Mouse (Mus musculus) ES-E14 (cell line): ENCODE measurements around the gene Osgin1. TPM values are rescaled to one million over a fixed set of nuclear protein-coding genes. Genes with fewer than 3 reads are reported as not detected.

Source experiments
- DNase-seq: peaks from one replicate; pipeline ENCODE4 v3.0.0-alpha.2; 2013; ENCODE audit warnings: low read depth, low spot score
- H3K27ac ChIP-seq: 2 replicates; pipeline ENCODE4 v1.5.1; 2012; ENCODE audit warnings: low read depth, mild to moderate bottlenecking, low read length, moderate library complexity, mixed read lengths; ENCODE audit not compliant: poor library complexity, insufficient read depth, severe bottlenecking
- H3K36me3 ChIP-seq: 2 replicates; pipeline ENCODE4 v1.6.1; 2012; ENCODE audit warnings: mild to moderate bottlenecking, low read length, moderate library complexity, mixed read lengths; ENCODE audit not compliant: control insufficient read depth, poor library complexity, insufficient read depth, severe bottlenecking
- H3K4me1 ChIP-seq, 2 experiments: fragments of 150-350 bp in 1 of 2; sonication (generic) in 1 of 2; 2 replicates each; pipeline ENCODE4 v1.6.1; 2012; ENCODE audit warnings: low read length in 2 of 2, mild to moderate bottlenecking in 1 of 2, mixed read lengths in 1 of 2; ENCODE audit not compliant: control insufficient read depth in 2 of 2, insufficient read depth in 2 of 2, poor library complexity in 1 of 2
- H3K4me3 ChIP-seq, 2 experiments: fragments of 150-350 bp in 1 of 2; sonication (generic) in 1 of 2; 2 replicates each; pipeline ENCODE4 v1.5.1; 2012; ENCODE audit warnings: low read length in 2 of 2, low read depth in 1 of 2, mild to moderate bottlenecking in 1 of 2, mixed read lengths in 1 of 2; ENCODE audit not compliant: insufficient read depth in 1 of 2, poor library complexity in 1 of 2, severe bottlenecking in 1 of 2
- H3K9ac ChIP-seq: 2 replicates; pipeline ENCODE4 v1.6.1; 2012; ENCODE audit warnings: low read depth, mild to moderate bottlenecking, low read length, mixed read lengths; ENCODE audit not compliant: poor library complexity, insufficient read depth, severe bottlenecking
- H3K9me3 ChIP-seq: fragments of 150-350 bp; sonication (generic); 2 replicates; pipeline ENCODE4 v1.6.1; 2012; ENCODE audit warnings: low read depth, mild to moderate bottlenecking, low read length; ENCODE audit not compliant: control insufficient read depth, insufficient read depth
- CHD2 ChIP-seq: IDR thresholded peaks from 2 replicates; pipeline ENCODE4 v1.6.1; 2014; ENCODE audit warnings: mild to moderate bottlenecking, low read depth, low read length, inconsistent platforms
- HCFC1 ChIP-seq: IDR thresholded peaks from 2 replicates; pipeline ENCODE4 v1.6.1; 2012; ENCODE audit warnings: low read length, inconsistent platforms, borderline replicate concordance; ENCODE audit not compliant: insufficient read depth
- MAFK ChIP-seq: IDR thresholded peaks from 2 replicates; pipeline ENCODE4 v1.6.1; 2014; ENCODE audit warnings: mild to moderate bottlenecking, low read depth, low read length, inconsistent platforms; ENCODE audit not compliant: insufficient read depth
- ZC3H11A ChIP-seq: IDR thresholded peaks from 2 replicates; pipeline ENCODE4 v1.6.1; 2012; ENCODE audit warnings: low read depth, mild to moderate bottlenecking, inconsistent platforms, low read length, borderline replicate concordance
- ZNF384 ChIP-seq: IDR thresholded peaks from 2 replicates; pipeline ENCODE4 v1.6.1; 2012; ENCODE audit warnings: low read depth, low read length, inconsistent platforms
- in situ Hi-C, 2 experiments: fragments of 600-800 bp; cut with MboI; formaldehyde crosslinking; loops; one replicate each; pipeline ENCODE4 v1.15.1; 2025; ENCODE audit warnings: low sequenced_read_pairs in 2 of 2, inconsistent platforms in 1 of 2; ENCODE audit not compliant: unreplicated experiment in 2 of 2
- total RNA-seq: library from RNA; depleted of rRNA; stranded (reverse); fragments of 300-350 nt; gene quantifications from 2 replicates; pipeline ENCODE4 v1.2.3, GENCODE M21; 2012

Gene Osgin1
- total RNA-seq, 1 experiment: 0.36 TPM

DNA sequence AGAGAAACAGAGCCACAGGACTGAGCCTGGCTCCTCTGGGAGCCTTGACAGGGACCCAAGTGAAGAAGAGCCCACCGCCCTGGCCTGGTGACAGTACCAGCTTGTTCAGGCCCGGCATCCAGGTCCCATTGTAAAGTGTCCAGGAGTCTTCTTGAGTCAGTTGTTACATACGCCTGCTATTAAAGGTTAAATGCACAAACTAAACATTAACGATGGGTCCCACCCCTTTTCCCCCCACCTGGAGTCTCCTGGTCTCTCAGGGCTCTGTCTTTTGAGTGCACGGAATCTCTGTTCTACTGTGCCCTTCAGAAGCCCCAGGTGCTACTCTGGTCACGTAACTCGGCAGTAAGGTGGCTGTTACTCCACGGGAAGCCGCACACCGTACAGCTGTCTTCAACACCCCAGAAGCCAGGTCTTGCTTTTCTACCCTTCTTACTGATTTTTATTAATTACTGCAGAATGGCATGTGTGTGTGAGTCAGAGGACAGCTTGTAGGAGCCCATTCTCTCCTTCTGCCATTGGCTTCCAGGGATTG, 9.7 kb upstream of the Osgin1 start:
- Histone ChIP-seq H3K27ac (no peak overlapping the region), H3K9me3 (no peaks in the 10 kb centered on the region), H3K36me3 (no peaks in the 10 kb centered on the region), H3K4me1 (peaks cover 0 to 16% of the 10 kb centered on the region in 2 experiments; a peak in 1 of 4 replicates), H3K9ac (no peak overlapping the region), H3K4me3 (no peak overlapping the region)
- TF ChIP-seq CHD2: no peak
- no peak for TF ChIP-seq ZC3H11A
- no peak for TF ChIP-seq HCFC1
- no peak for TF ChIP-seq MAFK
- no peak for TF ChIP-seq ZNF384
- in situ Hi-C loops: no loop called here
- no peak for DNase-seq

DNA sequence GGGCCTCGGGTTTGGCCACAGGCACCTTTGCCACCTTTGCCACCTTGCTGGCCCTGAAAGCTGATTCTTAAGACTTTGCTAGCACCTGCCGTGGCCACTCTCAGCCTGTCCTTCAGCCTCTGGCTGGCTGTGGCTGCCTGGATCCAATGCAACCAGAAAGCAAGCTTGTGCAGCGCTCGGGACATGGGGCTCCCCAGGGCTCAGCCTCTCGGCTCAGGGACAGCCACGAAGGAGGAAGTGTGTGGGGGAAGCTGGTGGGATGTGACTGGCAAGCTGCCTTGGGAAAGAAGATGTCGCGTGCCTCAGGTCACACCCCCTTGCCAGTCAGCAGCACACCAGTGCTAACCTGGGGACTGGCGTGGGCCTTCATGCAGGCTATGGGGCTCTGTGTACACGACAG, 9.2 kb upstream of the Osgin1 start:
- Histone ChIP-seq H3K4me3 (no peak overlapping the region), H3K9me3 (no peaks in the 10 kb centered on the region), H3K4me1 (peaks cover 0 to 13% of the 10 kb centered on the region in 2 experiments; a peak in 1 of 4 replicates), H3K27ac (no peak overlapping the region), H3K9ac (no peak overlapping the region), H3K36me3 (no peaks in the 10 kb centered on the region)
- in situ Hi-C loops: no loop called here
- no peak for DNase-seq
- TF ChIP-seq HCFC1 (no peak), ZNF384 (no peak), MAFK (no peak), ZC3H11A (no peak), CHD2 (no peak)

DNA sequence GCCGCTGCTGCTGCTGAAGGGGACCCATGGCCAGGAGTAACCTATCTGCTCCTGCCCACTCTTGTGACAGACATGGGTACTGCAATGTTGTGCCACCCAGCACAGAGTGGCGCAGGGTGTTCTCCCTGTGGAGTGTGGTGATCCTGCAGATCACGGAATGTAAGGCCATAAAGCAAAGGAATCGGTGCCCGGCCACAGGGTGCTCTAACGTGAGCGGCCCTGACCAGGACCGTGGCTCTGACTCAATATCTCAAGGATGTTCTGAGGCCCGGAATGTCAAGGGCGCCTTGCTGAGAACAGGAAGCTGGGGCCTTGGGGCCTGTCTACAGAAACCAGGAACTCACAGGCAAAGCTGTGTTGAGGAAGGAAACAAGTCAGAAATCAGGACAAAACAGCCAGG, 8.4 kb upstream of the Osgin1 start:
- no peak for TF ChIP-seq ZNF384
- TF ChIP-seq ZC3H11A: no peak
- TF ChIP-seq CHD2: no peak
- no peak for TF ChIP-seq HCFC1
- TF ChIP-seq MAFK: no peak
- Histone ChIP-seq H3K4me3 (no peak overlapping the region), H3K9ac (no peak overlapping the region), H3K36me3 (no peaks in the 10 kb centered on the region), H3K9me3 (no peaks in the 10 kb centered on the region), H3K27ac (no peak overlapping the region), H3K4me1 (peaks cover 0 to 12% of the 10 kb centered on the region in 2 experiments; a peak in 1 of 4 replicates)
- DNase-seq: no peak
- in situ Hi-C loops: no loop called here

DNA sequence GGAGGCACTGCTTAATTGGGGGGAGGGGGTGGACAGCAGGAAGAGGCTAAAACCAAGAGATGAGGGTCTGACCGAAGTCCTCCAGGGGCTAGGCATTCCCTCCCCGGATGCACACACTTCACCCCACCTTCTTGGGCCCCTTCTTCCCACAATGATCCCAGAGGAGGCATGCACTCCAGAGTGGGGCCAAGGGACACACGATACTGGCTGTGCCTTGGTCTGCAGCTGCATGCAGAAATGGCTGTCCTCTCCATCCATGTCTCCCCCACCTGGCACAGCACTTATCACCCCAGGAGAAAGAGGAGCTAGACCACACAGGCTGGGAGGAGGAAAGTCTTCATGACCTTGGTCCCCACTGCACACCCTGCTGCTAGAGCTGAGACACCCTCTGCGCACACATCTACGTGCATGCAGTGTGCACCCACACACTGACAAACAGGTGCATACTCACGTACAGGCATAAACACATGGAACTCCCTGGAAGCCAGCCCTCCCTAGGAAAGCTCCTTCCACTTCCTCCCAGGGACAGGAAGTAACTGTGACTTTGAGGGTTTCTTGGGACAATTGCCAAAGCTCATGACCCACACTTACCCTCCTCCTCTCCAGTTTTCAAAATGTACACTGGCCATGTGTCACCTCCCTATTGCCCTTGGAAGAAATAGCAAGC, 7.7 kb upstream of the Osgin1 start:
- no peak overlapping the region for H3K27ac ChIP-seq

More for the DNA sequence above, 7.7 kb upstream of the Osgin1 start:
- TF ChIP-seq CHD2 (no peak), MAFK (no peak), ZC3H11A (no peak), ZNF384 (no peak), HCFC1 (no peak)
- Histone ChIP-seq H3K4me3 (no peak overlapping the region), H3K9me3 (no peaks in the 10 kb centered on the region), H3K4me1 (peaks cover 0 to 8% of the 10 kb centered on the region in 2 experiments; a peak in 1 of 4 replicates), H3K36me3 (no peaks in the 10 kb centered on the region), H3K9ac (no peak overlapping the region)
- DNase-seq: no peak
- in situ Hi-C loops: no loop called here
